Mouse (Mus musculus) G1E (cell line): ENCODE data around the gene Ccp110.

Source experiments
- CTCF ChIP-seq: IDR thresholded peaks from 2 replicates; pipeline ENCODE4 v1.5.1; 2012; ENCODE audit warnings: low read depth, low read length, inconsistent platforms, mixed read lengths
- GATA1 ChIP-seq: IDR thresholded peaks from 2 replicates; pipeline ENCODE4 v1.6.1; 2012; ENCODE audit warnings: borderline replicate concordance, low read length, inconsistent platforms, mixed read lengths
- GATA2 ChIP-seq: IDR thresholded peaks from 2 replicates; pipeline ENCODE4 v1.6.1; 2012; ENCODE audit warnings: low read depth, low read length, inconsistent platforms, borderline replicate concordance
- POLR2AphosphoS5 ChIP-seq: IDR thresholded peaks from 2 replicates; pipeline ENCODE4 v1.6.1; 2012; ENCODE audit warnings: low read depth, low read length, inconsistent platforms; ENCODE audit not compliant: insufficient replicate concordance
- TAL1 ChIP-seq: conservative IDR thresholded peaks from 2 replicates; pipeline ENCODE4 v1.6.1; 2012; ENCODE audit warnings: low read depth, low read length, inconsistent platforms, mixed read lengths

GRCm38 (mm10) chr7:118706051-118706450, 6.3 kb upstream of the Ccp110 start:
- TF ChIP-seq POLR2AphosphoS5 (no peak), CTCF (no peak), TAL1 (no peak), GATA2 (no peak), GATA1 (no peak)
